12 mouse cellular contexts compared by ENCODE assay signal in the genomic region with DNA sequence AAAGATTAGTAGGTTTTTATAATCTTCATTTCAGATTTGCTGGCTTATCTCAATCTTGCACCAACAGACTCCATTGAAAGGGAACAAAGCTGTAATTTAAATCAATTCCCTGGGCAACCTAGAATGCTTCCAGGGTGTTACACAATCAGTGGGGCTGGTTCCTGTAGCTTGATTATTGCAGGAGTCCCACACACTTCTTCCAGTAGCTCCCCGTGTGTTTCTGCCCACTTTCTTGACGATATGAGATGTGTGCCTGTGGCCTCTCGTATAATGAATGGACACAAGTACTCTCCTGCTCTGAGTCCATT. TPM values are rescaled to one million over a fixed set of nuclear protein-coding genes. Genes with fewer than 3 reads are reported as not detected.
A peak's percentile ranks its signal among the peaks of the same experiment; 100 is the strongest.
DNase-seq lines count a peak whose midpoint lies in the region; ATAC-seq lines count a peak whose summit lies in the region.
"Had no signal": no experiment of that assay in that cellular context is flagged by ENCODE, and none has a peak within 500 bp of the region (broad histone marks: within the 10 kb centered on the region; RNA-seq: fewer than 3 reads in every experiment).

No protein-coding gene starts in this region.

- H3K9ac ChIP-seq in hindbrain, embryonic 16.5 days (ENCODE audit: low read depth, low read length): no peak overlapping the region
- no peak overlapping the region for H3K9ac ChIP-seq in hindbrain, embryonic 14.5 days
- H3K9ac ChIP-seq: hindbrain, embryonic 15.5 days had no signal

- H3K9me3 ChIP-seq in hindbrain, embryonic 10.5 days: no peaks in the 10 kb centered on the region
- H3K9me3 ChIP-seq in hindbrain, embryonic 16.5 days (ENCODE audit: control insufficient read depth, low read length): no peaks in the 10 kb centered on the region
- no peaks in the 10 kb centered on the region; the same call in 1 of the 2 replicates for H3K9me3 ChIP-seq in forebrain, embryonic 10.5 days
- no peaks in the 10 kb centered on the region for H3K9me3 ChIP-seq in hindbrain, embryonic 14.5 days (ENCODE audit: control insufficient read depth, low read length)
- H3K9me3 ChIP-seq: hindbrain, embryonic 15.5 days had no signal

- no peak overlapping the region for H3K4me2 ChIP-seq in hindbrain, embryonic 16.5 days (ENCODE audit: low read length)
- H3K4me2 ChIP-seq in hindbrain, embryonic 14.5 days (replicated peaks): no peak overlapping the region
- H3K4me2 ChIP-seq: hindbrain, embryonic 15.5 days had no signal

- ATAC-seq in hindbrain, embryonic 16.5 days: no peak
- ATAC-seq in hindbrain, embryonic 14.5 days (ENCODE audit: low FRiP score): 0 out of 2 replicates have a peak, but pooled peaks have one; percentile 10

- H3K27ac ChIP-seq in hindbrain, embryonic 10.5 days: peak overlapping the region; percentile 83; the same call in 1 of the 2 replicates
- no peak overlapping the region for H3K27ac ChIP-seq in hindbrain, embryonic 16.5 days (ENCODE audit: low read depth, low read length)
- H3K27ac ChIP-seq in forebrain, embryonic 10.5 days: peak overlapping the region; percentile 87
- H3K27ac ChIP-seq in hindbrain, embryonic 14.5 days: 0 out of 2 replicates have a peak overlapping the region, but pooled peaks have one; percentile 38

- DNase-seq in hindbrain, embryonic 10.5 days (ENCODE audit: low spot score): no peak
- DNase-seq in adipocyte (ENCODE audit: low spot score): peak; percentile 44
- no peak for DNase-seq in forebrain, embryonic 10.5 days (ENCODE audit: extremely low spot score, low spot score)
- DNase-seq in hindbrain, embryonic 14.5 days (ENCODE audit: low spot score): no peak
- no peak for DNase-seq in ovary, adult 18-20 months (ENCODE audit: low spot score)
- DNase-seq in cerebellum, postnatal 25 days: no peak
- no peak for DNase-seq in Muller cell, postnatal 12 days (ENCODE audit: inconsistent ontology term)
- DNase-seq: cerebellum, adult 9-11 months; liver; lung, postnatal 14 days had no signal

- H3K36me3 ChIP-seq in hindbrain, embryonic 10.5 days: no peaks in the 10 kb centered on the region
- no peaks in the 10 kb centered on the region for H3K36me3 ChIP-seq in hindbrain, embryonic 16.5 days (ENCODE audit: control insufficient read depth, insufficient read depth, low read length)
- peaks cover 5% of the 10 kb centered on the region; the same call in 1 of the 2 replicates for H3K36me3 ChIP-seq in forebrain, embryonic 10.5 days (replicated peaks)
- H3K36me3 ChIP-seq in hindbrain, embryonic 14.5 days (replicated peaks; ENCODE audit: control insufficient read depth, insufficient read depth): no peaks in the 10 kb centered on the region
- H3K36me3 ChIP-seq: hindbrain, embryonic 15.5 days had no signal

- WGBS in hindbrain, embryonic 10.5 days: 50% methylated on average over 3 of the region's 3 CpGs
- 47% methylated on average over 3 of the region's 3 CpGs for WGBS in hindbrain, embryonic 16.5 days
- 33% methylated on average over 3 of the region's 3 CpGs for WGBS in forebrain, embryonic 10.5 days
- WGBS in hindbrain, embryonic 14.5 days: 40% methylated on average over 3 of the region's 3 CpGs

- H3K27me3 ChIP-seq in hindbrain, embryonic 10.5 days (ENCODE audit: insufficient read depth, poor library complexity, severe bottlenecking): no peaks in the 10 kb centered on the region
- H3K27me3 ChIP-seq in hindbrain, embryonic 16.5 days (replicated peaks; ENCODE audit: control insufficient read depth, insufficient read depth, low read length): no peaks in the 10 kb centered on the region
- H3K27me3 ChIP-seq in forebrain, embryonic 10.5 days (ENCODE audit: poor library complexity, severe bottlenecking): no peaks in the 10 kb centered on the region
- H3K27me3 ChIP-seq in hindbrain, embryonic 14.5 days (ENCODE audit: control insufficient read depth, insufficient read depth, low read length): no peaks in the 10 kb centered on the region
- H3K27me3 ChIP-seq: hindbrain, embryonic 15.5 days had no signal

- H3K4me1 ChIP-seq in hindbrain, embryonic 10.5 days (replicated peaks): peaks cover 46% of the 10 kb centered on the region
- peaks cover 11% of the 10 kb centered on the region for H3K4me1 ChIP-seq in hindbrain, embryonic 16.5 days (ENCODE audit: control insufficient read depth, insufficient read depth, low read depth, low read length)
- peaks cover 72% of the 10 kb centered on the region for H3K4me1 ChIP-seq in forebrain, embryonic 10.5 days
- peaks cover 19% of the 10 kb centered on the region; the same call in 1 of the 2 replicates for H3K4me1 ChIP-seq in hindbrain, embryonic 14.5 days (replicated peaks; ENCODE audit: control insufficient read depth, insufficient read depth, low read length)

- H3K4me3 ChIP-seq in hindbrain, embryonic 10.5 days: no peak overlapping the region
- H3K4me3 ChIP-seq in hindbrain, embryonic 16.5 days (ENCODE audit: low read length): no peak overlapping the region
- no peak overlapping the region for H3K4me3 ChIP-seq in forebrain, embryonic 10.5 days
- no peak overlapping the region for H3K4me3 ChIP-seq in hindbrain, embryonic 14.5 days (replicated peaks; ENCODE audit: low read length)
- H3K4me3 ChIP-seq: hindbrain, embryonic 15.5 days had no signal

RNA-seq across cellular contexts. Expression of gene Itpr1, which starts 37.0 kb away (rescaled TPM):
- polyA plus RNA-seq in hindbrain, embryonic 10.5 days (2016; fragmentation: Nextera tagmentation; extraction: Ambion mirVana): 6.9 and 9.3 TPM in 2 replicates
- polyA plus RNA-seq in hindbrain, embryonic 16.5 days (2015; fragmentation: Nextera tagmentation; extraction: Ambion mirVana): 5.4 and 5.6 TPM in 2 replicates
- 11.6 and 11.9 TPM in 2 replicates for polyA plus RNA-seq in forebrain, embryonic 10.5 days (2016; fragmentation: Nextera tagmentation; extraction: Ambion mirVana)
- polyA plus RNA-seq in hindbrain, embryonic 14.5 days (2014; fragmentation: Nextera tagmentation; extraction: Ambion mirVana): 6.5 TPM in 2 replicates
